Mouse (Mus musculus): ENCODE measurements around the gene Nr2c2ap. TPM values are rescaled to one million over a fixed set of nuclear protein-coding genes. Genes with fewer than 3 reads are reported as not detected.

The Nr2c2ap gene
- 10 to 100 TPM; 23.5 to 26.6 TPM for total RNA-seq (2023)

DNA sequence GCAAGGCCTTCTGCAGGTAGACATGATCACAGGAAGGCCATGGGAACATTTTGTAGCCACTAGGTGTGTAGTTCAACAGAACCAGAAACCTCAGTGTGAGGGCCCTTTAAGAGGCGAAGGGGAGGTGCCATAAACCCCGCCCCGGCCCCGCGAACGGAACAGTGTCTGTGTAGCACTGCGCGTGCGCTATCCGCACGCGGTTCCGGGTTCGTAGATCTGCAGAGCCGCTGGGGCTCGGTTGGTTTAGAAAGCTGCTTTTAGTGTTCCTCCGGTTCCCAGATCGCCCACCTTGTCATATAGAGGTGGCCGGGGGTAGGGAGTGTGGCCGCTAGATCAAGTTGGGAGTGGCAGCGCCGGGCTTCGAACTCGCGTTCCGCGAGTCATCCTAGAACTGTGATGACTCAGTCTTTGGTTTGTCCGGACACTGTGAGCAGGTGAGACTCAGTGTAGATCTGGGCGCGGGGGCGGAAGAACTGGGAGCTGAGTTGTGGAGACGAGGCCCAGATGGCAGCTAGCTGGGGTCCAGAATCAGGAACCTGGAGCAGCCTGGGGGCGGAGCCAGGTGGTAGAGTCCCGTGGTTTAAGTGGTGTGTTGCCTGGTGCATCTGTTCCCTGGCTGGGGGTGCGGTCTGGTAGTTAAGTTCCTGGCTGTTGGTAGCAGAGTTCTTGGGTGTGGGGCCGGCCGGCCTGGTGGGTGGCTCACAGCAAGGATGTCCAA lies at the start of gene Nr2c2ap:
TSS of gene Nr2c2ap (plus strand) at position 168 of the 718 bp plus-strand sequence.

DNA sequence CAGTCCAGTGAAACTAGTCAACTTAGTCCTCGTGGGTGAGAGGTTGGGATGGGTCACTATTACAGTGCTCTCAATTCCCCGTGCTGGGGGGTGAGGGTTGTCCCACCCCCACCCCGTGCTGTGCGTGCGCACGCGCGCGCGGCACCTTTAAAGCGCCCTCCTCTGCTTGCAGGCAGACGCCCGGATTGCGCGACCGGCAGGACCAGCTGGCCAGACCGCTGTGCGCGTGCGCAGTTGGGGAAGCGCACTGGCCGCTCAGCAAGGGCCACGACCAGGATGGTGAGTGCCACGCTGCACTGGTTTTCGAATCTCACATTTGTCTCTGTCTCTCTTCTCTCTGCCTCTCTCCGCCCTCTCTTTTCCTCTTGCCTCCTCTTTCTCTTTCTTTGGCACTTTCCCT lies 47.8 kb upstream of the Nr2c2ap start, which contains the start of gene Hapln4:
TSS of gene Hapln4 (plus strand) at position 173 of the 400 bp plus-strand sequence.

GRCm38 (mm10) chr8:70120667-70121066 lies 10.5 kb upstream of the Nr2c2ap start, which contains the start of gene Ncan:
Gene Ncan (minus strand): TSS chr8:70120873.

DNA sequence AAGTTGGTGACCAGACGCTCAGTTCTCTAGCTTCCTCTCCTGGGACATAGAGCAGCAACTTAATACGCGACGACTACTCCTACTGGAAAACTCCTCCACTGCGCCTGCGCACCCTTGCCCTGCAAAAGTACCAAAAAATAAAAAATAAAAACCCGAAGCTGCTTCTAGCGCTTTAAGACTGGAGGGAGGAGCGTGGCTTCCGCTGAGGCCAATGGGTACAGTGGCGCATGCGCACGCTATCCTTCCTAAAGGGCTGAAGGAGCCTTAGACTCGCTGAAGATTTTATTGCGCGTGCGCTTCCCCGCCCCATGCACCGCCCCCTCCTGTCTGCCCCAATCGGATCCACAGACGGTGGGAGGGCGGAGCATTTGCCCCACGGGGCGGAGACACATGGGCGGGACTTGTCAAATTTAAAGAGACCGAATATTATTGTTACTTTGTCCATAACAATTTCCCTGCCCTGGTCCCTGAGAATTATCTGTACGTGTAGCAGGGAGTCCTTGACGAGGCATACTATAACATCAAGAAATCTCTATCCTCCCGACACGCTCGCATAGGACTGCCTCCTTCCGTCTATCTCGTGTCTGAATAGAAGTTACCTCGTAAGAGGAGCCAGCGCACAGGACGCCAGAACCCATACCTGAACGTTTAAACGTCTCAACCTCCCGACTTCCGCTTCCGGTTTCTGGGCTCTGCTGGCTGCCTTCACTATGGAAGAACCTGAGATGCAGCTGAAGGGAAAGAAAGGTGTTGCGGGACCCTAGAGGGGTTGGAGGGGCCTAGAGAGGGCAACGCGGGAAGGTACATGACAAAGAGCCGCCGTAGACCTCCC lies 8.1 kb downstream of the Nr2c2ap start, which contains the start of the genes Rfxank, Borcs8 and Mef2b:
TSS of gene Rfxank (minus strand) at position 129 of the 832 bp plus-strand sequence.
TSS of gene Borcs8 (plus strand) at position 474 of the 832 bp plus-strand sequence.
TSS of gene Mef2b (plus strand) at position 686 of the 832 bp plus-strand sequence.

GRCm38 (mm10) chr8:70172043-70172681 lies 41.0 kb downstream of the Nr2c2ap start, which contains the start of gene Tmem161a:
Gene Tmem161a (plus strand): TSS chr8:70172356.

Other genes with a start within 250 kb of the Nr2c2ap start
- not detected for gene Cilp2, start 243.6 kb upstream of the Nr2c2ap start, total RNA-seq (2023)
- gene Tssk6, start 229.1 kb upstream of the Nr2c2ap start, total RNA-seq (2023) = 1 to 10 TPM; 1.1 to 3.2 TPM
- gene Ndufa13, start 228.8 kb upstream of the Nr2c2ap start, total RNA-seq (2023) = 10 to 100 TPM; 52.0 to 58.5 TPM
- 1 to 10 TPM in 1 of 2 experiments, not detected in 1; 1.7 TPM for gene Yjefn3, start 228.6 kb upstream of the Nr2c2ap start, total RNA-seq (2023)
- 10 to 100 TPM; 71.9 to 72.4 TPM for gene Gatad2a, start 134.9 kb upstream of the Nr2c2ap start, total RNA-seq (2023)
- 10 to 100 TPM; 90.3 to 90.9 TPM for gene Mau2, start 88.6 kb upstream of the Nr2c2ap start, total RNA-seq (2023)
- gene Sugp1, start 88.5 kb upstream of the Nr2c2ap start, total RNA-seq (2023) = 10 to 100 TPM; 31.1 to 32.2 TPM
- not detected for gene Tm6sf2, start 58.4 kb upstream of the Nr2c2ap start, total RNA-seq (2023)
- not detected for gene Hapln4, start 47.9 kb upstream of the Nr2c2ap start, total RNA-seq (2023)
- gene Ncan, start 10.5 kb upstream of the Nr2c2ap start, total RNA-seq (2023) = not detected
- gene Rfxank, start 7.8 kb downstream of the Nr2c2ap start, total RNA-seq (2023) = 10 to 100 TPM; 16.6 to 16.8 TPM
- 10 to 100 TPM; 40.9 to 43.7 TPM for gene Borcs8, start 8.2 kb downstream of the Nr2c2ap start, total RNA-seq (2023)
- gene Mef2b, start 8.4 kb downstream of the Nr2c2ap start, total RNA-seq (2023) = 1 to 10 TPM in 1 of 2 experiments, under 1 TPM in 1; 0.37 to 1.6 TPM
- 10 to 100 TPM; 30.3 to 40.8 TPM for gene Tmem161a, start 41.0 kb downstream of the Nr2c2ap start, total RNA-seq (2023)
- 1 to 10 TPM; 3.1 to 3.6 TPM for gene Slc25a42, start 81.0 kb downstream of the Nr2c2ap start, total RNA-seq (2023)
- gene Sugp2, start 102.9 kb downstream of the Nr2c2ap start, total RNA-seq (2023) = 10 to 100 TPM; 32.9 to 34.4 TPM
- gene Armc6, start 103.1 kb downstream of the Nr2c2ap start, total RNA-seq (2023) = 1 to 10 TPM; 3.6 to 8.7 TPM
- gene Homer3, start 151.5 kb downstream of the Nr2c2ap start, total RNA-seq (2023) = 10 to 100 TPM; 11.2 to 12.6 TPM
- 10 to 100 TPM; 45.8 to 47.9 TPM for gene Ddx49, start 171.2 kb downstream of the Nr2c2ap start, total RNA-seq (2023)
- 100 to 1,000 TPM; 162 TPM for gene Cope, start 171.2 kb downstream of the Nr2c2ap start, total RNA-seq (2023)
- not detected for gene Cers1, start 184.4 kb downstream of the Nr2c2ap start, total RNA-seq (2023)
- not detected for gene Gdf1, start 198.5 kb downstream of the Nr2c2ap start, total RNA-seq (2023)
- gene Upf1, start 221.9 kb downstream of the Nr2c2ap start, total RNA-seq (2023) = 10 to 100 TPM; 57.5 to 62.4 TPM
- gene Comp, start 242.2 kb downstream of the Nr2c2ap start, total RNA-seq (2023) = 1 to 10 TPM in 1 of 2 experiments, under 1 TPM in 1; 0.97 to 2.9 TPM